Mouse (Mus musculus) cerebellum, adult 2 months (tissue): ENCODE results near the gene Nr2c1. TPM values are rescaled to one million over a fixed set of nuclear protein-coding genes. Genes with fewer than 3 reads are reported as not detected.
A peak's percentile ranks its signal among the peaks of the same experiment; 100 is the strongest.

Experiments used
- DNase-seq, 2 experiments: peaks; one replicate each; pipeline ENCODE4 v3.0.0; 2021
- H3K27ac ChIP-seq: fragments of 200-500 bp; 2 replicates; pipeline ENCODE4 v1.5.1; 2012; ENCODE audit warnings: low read length, control low read depth, inconsistent platforms; ENCODE audit not compliant: insufficient read depth
- H3K27me3 ChIP-seq: fragments of 200-500 bp; 2 replicates; pipeline ENCODE4 v1.6.1; 2012; ENCODE audit warnings: inconsistent platforms, mild to moderate bottlenecking, low read length, moderate library complexity; ENCODE audit not compliant: control insufficient read depth, insufficient read depth
- H3K4me1 ChIP-seq: fragments of 200-500 bp; 2 replicates; pipeline ENCODE4 v1.6.1; 2011; ENCODE audit warnings: low read length; ENCODE audit not compliant: control insufficient read depth, insufficient read depth
- H3K4me3 ChIP-seq: fragments of 200-500 bp; replicated peaks from 2 replicates; pipeline ENCODE3; 2011; ENCODE audit warnings: mild to moderate bottlenecking, low read depth, low read length, control low read depth; ENCODE audit not compliant: insufficient read depth
- CTCF ChIP-seq: fragments of 200-500 bp; IDR thresholded peaks from 2 replicates; pipeline ENCODE4 v1.5.1; 2011; ENCODE audit warnings: low read depth, mild to moderate bottlenecking, control low read depth, low read length, moderate library complexity, borderline replicate concordance; ENCODE audit not compliant: insufficient read depth
- POLR2A ChIP-seq: fragments of 200-500 bp; IDR thresholded peaks from 2 replicates; pipeline ENCODE4 v1.6.1; 2011; ENCODE audit warnings: low read length, control low read depth, borderline replicate concordance; ENCODE audit not compliant: insufficient read depth
- WGBS: fragments of 180-500 bp; shearing (Covaris S2); methylation state at CpG from one replicate; pipeline ENCODE4 v1.1.7; 2018; 5-methylcytosine and 5-hydroxymethylcytosine counted together
- polyA plus RNA-seq: library from polyadenylated mRNA; depleted of rRNA; stranded (reverse); fragments of >200 nt; gene quantifications from 2 replicates; pipeline ENCODE4 v1.2.3, GENCODE M21; 2012; rRNA removed

The Nr2c1 gene
- polyA plus RNA-seq: 10.4 and 10.6 TPM in 2 replicates

GRCm38 (mm10) chr10:94147756-94148531 is at the start of gene Nr2c1:
Gene Nr2c1, plus strand, starts transcription at chr10:94148023.
- H3K4me1 ChIP-seq: no peaks in the 10 kb centered on the region
- peak within 1 kb of the TSS; percentile 64 for H3K4me3 ChIP-seq
- peak; percentile 41; the same call in 1 of the 2 replicates for TF ChIP-seq POLR2A
- peak; percentile 60 for TF ChIP-seq CTCF
- under 1% methylated on average over 64 of the region's 64 CpGs for WGBS
- peak within 1 kb of the TSS; percentile 45 for H3K27ac ChIP-seq
- no peaks in the 10 kb centered on the region for H3K27me3 ChIP-seq
- DNase-seq: peak; percentile 93 to 94

- no peak overlapping the region for H3K27ac ChIP-seq
- TF ChIP-seq CTCF (no peak), POLR2A (no peak)
- no peaks in the 10 kb centered on the region for H3K27me3 ChIP-seq
- H3K4me3 ChIP-seq: no peak overlapping the region
- H3K4me1 ChIP-seq: no peaks in the 10 kb centered on the region
- no peak for DNase-seq
- WGBS: 90% methylated on average over 3 of the region's 3 CpGs
Observed at GRCm38 (mm10) chr10:94098100-94098499, 49.7 kb upstream of the Nr2c1 start.

GRCm38 (mm10) chr10:94105498-94105897 is 42.3 kb upstream of the Nr2c1 start:
- Histone ChIP-seq H3K4me1 (no peaks in the 10 kb centered on the region), H3K4me3 (no peak overlapping the region), H3K27ac (no peak overlapping the region), H3K27me3 (no peaks in the 10 kb centered on the region)
- no peak for DNase-seq
- 94% methylated on average over 10 of the region's 10 CpGs for WGBS
- TF ChIP-seq POLR2A: no peak
- no peak for TF ChIP-seq CTCF

- H3K4me3 ChIP-seq: no peak overlapping the region
- no peak for DNase-seq
- TF ChIP-seq CTCF: no peak
- TF ChIP-seq POLR2A: no peak
- H3K4me1 ChIP-seq: no peaks in the 10 kb centered on the region
- H3K27me3 ChIP-seq: no peaks in the 10 kb centered on the region
- 85% methylated on average over 4 of the region's 4 CpGs for WGBS
- H3K27ac ChIP-seq: no peak overlapping the region
Observed at GRCm38 (mm10) chr10:94107168-94107567, 40.7 kb upstream of the Nr2c1 start.

- 92% methylated on average over 7 of the region's 7 CpGs for WGBS
- TF ChIP-seq POLR2A (no peak), CTCF (no peak)
- Histone ChIP-seq H3K27ac (no peak overlapping the region), H3K4me3 (no peak overlapping the region), H3K27me3 (no peaks in the 10 kb centered on the region), H3K4me1 (no peaks in the 10 kb centered on the region)
- no peak for DNase-seq
Observed at GRCm38 (mm10) chr10:94107607-94108006, 40.2 kb upstream of the Nr2c1 start.

GRCm38 (mm10) chr10:94108791-94109190 is 39.0 kb upstream of the Nr2c1 start:
- Histone ChIP-seq H3K4me1 (no peaks in the 10 kb centered on the region), H3K4me3 (no peak overlapping the region), H3K27me3 (no peaks in the 10 kb centered on the region), H3K27ac (no peak overlapping the region)
- WGBS: 95% methylated on average over 6 of the region's 6 CpGs
- TF ChIP-seq CTCF: no peak
- no peak for DNase-seq

- Histone ChIP-seq H3K4me1 (no peaks in the 10 kb centered on the region), H3K27me3 (no peaks in the 10 kb centered on the region), H3K27ac (no peak overlapping the region), H3K4me3 (no peak overlapping the region)
- WGBS: 90% methylated on average over 9 of the region's 9 CpGs
- TF ChIP-seq CTCF (no peak), POLR2A (no peak)
- no peak for DNase-seq
Observed at GRCm38 (mm10) chr10:94110834-94111754, 36.7 kb upstream of the Nr2c1 start.
